Comparison of ENCODE assay signal across 18 mouse cellular contexts in genomic region chr11:25042763-25043162, GRCm38 (mm10).
"Had no signal": no experiment of that assay in that cellular context is flagged by ENCODE, and none has a peak within 500 bp of the region (broad histone marks: within the 10 kb centered on the region; RNA-seq: fewer than 3 reads in every experiment).

No protein-coding gene starts in this region.

- ATAC-seq: liver, postnatal 0 days; lung, postnatal 0 days; midbrain, embryonic 13.5 days; midbrain, embryonic 16.5 days had no signal

- H3K27me3 ChIP-seq: lung, embryonic 15.5 days; megakaryocyte, embryonic 14.5 days; midbrain, embryonic 13.5 days; neural tube, embryonic 12.5 days; stomach, embryonic 15.5 days had no signal

- H3K4me3 ChIP-seq: lung, embryonic 15.5 days; megakaryocyte, embryonic 14.5 days; midbrain, embryonic 13.5 days; neural tube, embryonic 12.5 days; stomach, embryonic 15.5 days had no signal

- H3K9ac ChIP-seq: liver, postnatal 0 days; lung, embryonic 15.5 days; midbrain, embryonic 13.5 days; neural tube, embryonic 12.5 days; stomach, embryonic 15.5 days had no signal

- H3K36me3 ChIP-seq: lung, embryonic 15.5 days; midbrain, embryonic 13.5 days; neural tube, embryonic 12.5 days; stomach, embryonic 15.5 days had no signal

- H3K4me2 ChIP-seq: lung, embryonic 15.5 days; midbrain, embryonic 11.5 days; midbrain, embryonic 13.5 days; neural tube, embryonic 12.5 days; stomach, embryonic 15.5 days had no signal

- H3K27ac ChIP-seq: lung, embryonic 15.5 days; macrophage; midbrain, embryonic 13.5 days; neural tube, embryonic 12.5 days; stomach, embryonic 15.5 days; stomach, postnatal 0 days had no signal

- H3K9me3 ChIP-seq: lung, embryonic 15.5 days; megakaryocyte, embryonic 14.5 days; midbrain, embryonic 13.5 days; neural tube, embryonic 12.5 days; stomach, embryonic 15.5 days had no signal

- H3K4me1 ChIP-seq: lung, embryonic 15.5 days; megakaryocyte, embryonic 14.5 days; stomach, embryonic 15.5 days had no signal

- DNase-seq: liver, postnatal 0 days; lung, adult 2 months; lung, postnatal 14 days; lung, postnatal 36 days; right cerebral cortex, postnatal 14 days; thymus, adult 2 months; thymus, postnatal 25 days; thymus, postnatal 4 days had no signal
